Mouse (Mus musculus): ENCODE data around the gene Grm5.
A peak's percentile ranks its signal among the peaks of the same experiment; 100 is the strongest.

Grm5 gene

GRCm38 (mm10) chr7:87925956-87926355 lies 342.0 kb downstream of the Grm5 start:
- no peak for DNase-seq (ENCODE audit: low read depth)

DNA sequence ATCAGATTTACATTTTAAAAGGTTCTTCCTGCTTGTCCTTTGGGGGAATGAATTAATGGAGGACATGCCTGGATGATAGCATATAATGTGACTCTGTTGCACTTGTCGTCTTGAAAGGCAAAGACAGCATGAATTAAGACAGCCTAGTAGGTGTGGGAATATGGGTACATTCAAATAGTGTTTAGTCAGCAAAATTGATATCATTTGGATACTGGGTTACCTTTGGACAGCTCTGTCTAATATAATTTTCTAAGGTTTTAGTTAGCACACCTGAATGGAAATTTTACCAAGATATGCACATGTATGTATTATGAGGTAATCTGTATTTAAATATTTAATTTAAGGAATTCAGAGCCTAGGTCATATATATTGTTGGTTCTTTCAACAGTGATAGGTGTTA lies 353.4 kb downstream of the Grm5 start:
- DNase-seq (ENCODE audit: low read depth), result no peak

DNA sequence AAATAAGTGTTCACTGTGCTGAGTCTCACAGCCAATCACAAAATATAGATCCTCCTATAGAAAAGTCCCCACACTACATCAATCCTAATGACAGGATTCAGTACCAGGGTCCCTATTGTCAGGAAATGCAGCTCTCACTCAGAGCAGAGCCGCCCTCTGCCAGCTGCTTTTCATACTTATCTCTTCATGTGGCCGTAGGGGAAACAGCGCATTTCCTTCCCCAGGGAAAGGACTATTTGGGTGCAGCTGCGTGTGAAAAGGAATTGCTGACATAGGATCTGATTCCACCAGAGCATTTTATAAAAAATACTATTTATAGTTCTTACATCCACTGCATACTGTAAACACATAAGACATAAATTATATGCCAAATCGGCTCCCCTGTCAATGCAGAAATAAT lies 354.3 kb downstream of the Grm5 start:
- no peak for DNase-seq (ENCODE audit: low read depth)

GRCm38 (mm10) chr7:87950205-87950604 lies 366.2 kb downstream of the Grm5 start:
- DNase-seq (ENCODE audit: low read depth), result no peak

DNA sequence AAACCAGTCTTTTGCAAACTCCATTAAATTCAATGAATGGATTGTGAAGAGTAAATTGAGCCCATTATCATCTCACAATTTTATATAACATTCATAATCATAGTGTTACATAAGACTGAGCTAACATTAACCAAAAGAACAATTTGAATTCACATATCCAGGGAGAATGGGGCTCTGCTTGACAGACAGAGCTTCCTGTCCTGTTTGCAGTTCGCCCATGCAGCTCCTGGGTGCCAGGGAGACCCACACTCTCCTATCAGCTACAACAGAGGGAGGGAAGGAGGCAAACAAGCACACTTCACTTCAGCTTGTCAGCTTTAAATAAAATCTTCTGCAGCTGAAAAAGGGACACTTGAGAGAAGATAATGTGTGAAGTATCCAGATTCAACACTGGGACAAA lies 389.2 kb downstream of the Grm5 start:
- DNase-seq (ENCODE audit: low read depth), result no peak

GRCm38 (mm10) chr7:87975041-87975440 lies 391.1 kb downstream of the Grm5 start:
- no peak for DNase-seq (ENCODE audit: low read depth)

DNA sequence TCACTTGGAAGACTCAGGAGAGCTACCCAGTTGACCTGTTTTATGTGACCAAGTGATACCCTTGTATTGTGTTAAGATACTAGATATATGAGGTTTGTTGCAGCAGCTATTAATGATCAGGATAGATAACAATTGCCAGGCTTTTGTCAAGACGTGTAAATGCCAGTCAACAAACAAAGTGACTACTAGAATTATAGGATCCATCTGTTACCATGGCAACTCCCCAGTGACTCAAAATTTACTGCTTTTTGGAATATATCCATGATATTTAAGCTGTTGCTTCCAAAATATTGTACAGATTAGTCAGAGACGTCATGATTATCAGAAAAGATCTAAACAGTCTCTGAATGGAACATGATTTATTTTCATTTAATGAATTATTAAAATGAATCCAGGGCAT lies 399.5 kb downstream of the Grm5 start:
- DNase-seq (ENCODE audit: low read depth), result no peak

GRCm38 (mm10) chr7:88014451-88014850 lies 430.5 kb downstream of the Grm5 start:
- no peak for DNase-seq (ENCODE audit: low read depth)

GRCm38 (mm10) chr7:88027411-88028132 lies 443.6 kb downstream of the Grm5 start:
- DNase-seq (ENCODE audit: low read depth), result no peak

- DNase-seq (ENCODE audit: low read depth), result no peak
Measured at GRCm38 (mm10) chr7:88047366-88047765, 463.4 kb downstream of the Grm5 start.

DNA sequence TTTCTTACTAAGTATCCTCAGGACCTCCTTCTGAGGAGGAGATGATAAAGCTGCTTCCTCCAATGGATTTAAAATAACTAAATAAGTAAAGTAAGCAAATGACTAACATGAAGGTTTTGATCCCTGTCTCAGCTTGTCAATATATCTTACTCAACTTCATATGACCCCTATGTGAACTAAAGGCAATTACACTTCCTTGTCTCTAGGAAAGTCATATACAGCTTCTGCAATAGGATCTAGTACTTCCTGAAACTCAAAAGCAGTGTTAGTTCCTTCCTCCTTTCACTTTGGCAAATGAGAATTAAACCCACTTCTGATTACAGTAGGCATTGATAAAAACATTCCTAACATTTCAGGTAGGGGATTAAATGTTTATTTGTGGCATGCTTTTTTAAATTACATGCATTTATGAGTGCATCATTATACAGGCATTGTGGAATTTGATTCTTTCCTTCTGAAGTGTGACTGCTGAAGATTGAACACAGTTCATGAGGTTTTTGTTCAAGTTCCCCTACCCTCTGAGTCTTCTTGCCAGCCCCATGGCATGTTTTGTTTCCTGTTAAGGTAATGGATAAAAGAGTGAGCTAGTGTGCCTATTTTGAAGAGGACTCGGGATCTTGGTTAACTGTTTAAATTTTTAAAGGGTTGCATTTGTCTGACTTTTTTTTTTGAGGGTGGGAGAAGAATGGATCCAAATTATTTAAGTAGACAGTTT lies 470.4 kb downstream of the Grm5 start:
- DNase-seq (ENCODE audit: low read depth), result no peak

DNA sequence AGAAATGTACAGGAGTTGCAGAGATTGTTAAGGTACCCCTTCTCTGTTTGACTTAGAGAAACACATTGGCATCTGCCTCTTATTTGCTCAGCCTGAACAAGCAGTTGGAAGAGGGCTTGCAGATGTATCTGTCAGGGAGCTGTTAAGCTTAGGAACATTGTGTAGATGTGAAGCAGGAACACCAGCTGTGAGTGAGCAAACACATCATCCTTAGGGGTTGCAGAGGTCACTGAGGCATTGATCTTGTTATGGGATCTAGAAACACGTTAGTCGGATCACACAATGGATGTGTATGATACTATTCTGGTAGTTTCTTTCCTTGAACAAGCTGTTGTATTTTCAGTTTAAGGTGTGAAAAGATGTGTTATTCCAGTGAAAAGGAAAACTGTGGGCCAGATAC lies 472.5 kb downstream of the Grm5 start:
- no peak for DNase-seq (ENCODE audit: low read depth)

DNA sequence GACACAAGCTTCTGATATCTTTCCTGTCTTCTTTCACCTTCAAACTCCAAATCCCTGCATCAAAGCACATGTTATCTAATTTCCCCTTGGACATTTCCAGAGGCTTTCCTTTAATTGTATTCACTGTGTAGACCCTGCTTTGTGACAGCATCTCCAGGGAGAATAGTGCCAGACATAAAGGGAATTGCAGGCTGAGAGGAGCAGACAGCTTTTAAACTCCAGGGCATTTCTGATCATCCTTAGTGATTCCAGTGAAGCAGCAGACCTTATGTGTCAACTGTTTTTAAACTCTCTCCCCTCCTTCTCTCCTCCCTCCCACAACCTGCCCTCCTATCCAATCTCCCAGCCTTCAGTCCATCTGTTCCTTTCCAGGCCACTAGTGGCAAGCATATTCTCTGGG lies 507.1 kb downstream of the Grm5 start:
- DNase-seq (ENCODE audit: low read depth), result no peak

DNA sequence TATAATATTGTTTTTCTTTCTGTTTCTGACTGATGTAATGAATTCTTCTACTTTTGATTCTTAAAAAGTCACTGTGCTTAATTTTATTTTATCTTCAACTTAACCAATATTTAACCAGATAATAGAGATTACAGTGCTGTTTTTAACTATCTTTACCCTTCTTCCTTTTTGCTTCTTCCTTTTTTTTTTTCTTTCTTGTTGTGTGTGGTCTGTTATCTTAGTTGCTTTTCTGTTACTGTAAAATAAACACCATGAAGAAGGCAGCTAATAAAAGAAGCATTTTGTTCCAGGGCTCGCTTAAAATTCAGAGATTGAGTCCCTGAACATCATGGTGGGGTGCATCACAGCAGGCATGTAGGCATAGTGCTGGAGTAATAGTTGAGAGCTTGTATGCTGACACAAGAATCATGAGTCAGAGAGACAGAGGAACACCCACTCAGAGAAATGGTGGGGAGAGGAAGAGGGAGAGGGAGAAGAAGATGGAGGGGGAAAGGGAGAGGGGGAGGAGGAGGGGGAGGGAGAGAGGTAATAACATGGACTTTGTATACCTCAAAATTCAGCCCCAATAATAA lies 512.7 kb downstream of the Grm5 start:
- no peak for DNase-seq (ENCODE audit: low read depth)

- peak; percentile 69 for DNase-seq (ENCODE audit: low read depth)
Measured at GRCm38 (mm10) chr7:88097715-88098114, 513.7 kb downstream of the Grm5 start.

GRCm38 (mm10) chr7:88116724-88117409 lies 532.9 kb downstream of the Grm5 start:
- no peak for DNase-seq (ENCODE audit: low read depth)

DNA sequence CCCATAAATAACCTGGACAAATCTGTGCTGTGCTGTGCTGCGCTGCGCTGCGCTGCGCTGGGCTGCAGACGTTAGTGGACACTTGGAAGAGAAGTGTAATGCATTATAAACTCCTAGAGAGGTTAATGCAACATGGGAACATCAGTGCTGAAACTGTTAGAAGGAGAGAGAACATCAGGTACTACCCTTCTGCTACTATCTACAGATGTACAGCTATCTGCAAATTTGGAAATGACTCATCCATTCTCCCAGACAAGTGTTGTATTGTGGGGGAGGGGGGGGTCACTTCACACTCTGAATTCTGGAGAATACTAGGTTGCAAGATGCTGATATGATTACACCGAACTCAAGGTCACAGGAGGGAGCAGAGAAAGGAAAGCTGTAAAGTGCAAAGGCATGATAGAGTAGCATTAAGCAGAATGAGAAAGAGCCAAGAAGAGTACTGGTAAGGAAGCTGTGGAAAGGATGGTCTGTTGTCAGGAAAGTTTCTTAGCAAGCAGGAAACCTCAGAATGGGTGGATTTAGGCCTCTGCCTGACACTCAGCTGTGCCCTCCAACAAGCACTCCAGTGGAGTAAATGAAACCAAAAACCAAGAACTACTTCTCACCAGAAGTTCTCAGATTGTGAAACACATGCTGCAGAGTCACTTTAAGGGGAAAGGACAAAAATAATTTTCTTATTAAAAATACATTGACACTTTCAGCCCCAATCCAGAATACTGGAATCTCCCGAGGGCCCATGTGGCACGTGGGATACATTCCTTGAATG lies 544.3 kb downstream of the Grm5 start:
- no peak for DNase-seq (ENCODE audit: low read depth)

- DNase-seq (ENCODE audit: low read depth), result no peak
Measured at GRCm38 (mm10) chr7:88129536-88130487, 545.8 kb downstream of the Grm5 start.

DNA sequence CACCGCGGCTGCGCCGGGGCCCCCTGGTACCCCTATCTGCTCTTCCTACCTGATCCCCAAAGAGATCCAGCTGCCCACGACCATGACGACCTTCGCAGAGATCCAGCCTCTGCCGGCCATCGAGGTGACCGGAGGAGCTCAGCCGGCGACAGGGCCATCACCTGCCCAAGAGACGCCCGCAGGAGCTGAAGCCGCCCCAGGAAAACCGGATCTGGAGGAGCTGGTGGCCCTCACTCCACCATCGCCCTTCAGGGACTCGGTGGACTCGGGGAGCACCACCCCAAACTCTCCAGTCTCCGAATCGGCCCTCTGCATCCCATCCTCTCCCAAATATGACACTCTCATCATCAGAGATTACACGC lies 546.5 kb downstream of the Grm5 start:
- DNase-seq (ENCODE audit: low read depth), result no peak

GRCm38 (mm10) chr7:88159542-88160241 lies 575.7 kb downstream of the Grm5 start:
- no peak for DNase-seq (ENCODE audit: low read depth)
